Comparison of ENCODE assay signal across 8 mouse cellular contexts in the genomic region with DNA sequence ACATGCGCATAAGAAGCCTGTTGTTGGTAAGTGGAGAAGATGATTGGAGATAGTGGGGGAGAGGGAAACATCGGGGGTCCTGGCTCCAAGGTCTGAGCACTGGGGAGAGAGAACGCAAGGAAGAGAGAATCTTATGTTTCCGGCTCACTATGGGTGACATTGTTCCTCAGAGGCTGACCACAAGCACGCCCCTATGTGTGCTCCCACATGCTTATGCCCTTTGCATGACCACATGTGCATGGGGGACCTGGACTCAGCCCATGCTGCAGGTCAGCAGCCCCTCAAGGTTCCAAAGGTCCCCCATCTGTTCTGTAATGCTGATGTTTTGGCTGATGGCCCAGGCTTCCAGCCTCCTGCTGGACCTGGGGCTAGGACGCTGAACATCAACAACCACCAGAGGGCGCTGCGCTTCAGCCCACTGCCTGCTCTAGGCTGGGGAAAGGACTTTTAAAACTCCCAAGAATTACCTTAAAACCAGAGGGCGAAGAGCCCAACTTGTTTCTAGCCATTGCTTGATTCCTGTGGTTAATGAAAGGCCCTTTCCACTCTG.
DNase-seq lines count a peak whose midpoint lies in the region; ATAC-seq and TF ChIP-seq lines count a peak whose summit lies in the region.

No protein-coding gene starts in this region.

- H3K4me1 ChIP-seq in spleen, adult 2 months (ENCODE audit: control insufficient read depth, insufficient read depth, insufficient read length), result no peaks in the 10 kb centered on the region
- H3K4me1 ChIP-seq in cortical plate, adult 2 months (ENCODE audit: control insufficient read depth, insufficient read depth, low read length), result no peaks in the 10 kb centered on the region; the same call in 1 of the 2 replicates
- no peaks in the 10 kb centered on the region for H3K4me1 ChIP-seq in kidney, adult 2 months (ENCODE audit: control insufficient read depth, insufficient read depth, low read length)
- H3K4me1 ChIP-seq in liver, embryonic 11.5 days (replicated peaks; ENCODE audit: control insufficient read depth, insufficient read depth, low read length), result no peaks in the 10 kb centered on the region
- no peaks in the 10 kb centered on the region for H3K4me1 ChIP-seq in neural tube, embryonic 14.5 days (ENCODE audit: control insufficient read depth, insufficient read depth, low read length)

- no peaks in the 10 kb centered on the region for H3K9me3 ChIP-seq in liver, embryonic 11.5 days (ENCODE audit: control insufficient read depth, low read length)
- H3K9me3 ChIP-seq in neural tube, embryonic 14.5 days (ENCODE audit: control insufficient read depth, low read length), result no peaks in the 10 kb centered on the region

- DNase-seq in spleen, adult 2 months (ENCODE audit: low read depth in 1 of 2, low spot score in 2 of 2), result peak in 1 of 2 experiments; percentile 7
- no peak for DNase-seq in spleen, postnatal 36 days (ENCODE audit: low spot score in 2 of 2)
- peak; percentile 86 for DNase-seq in gastrocnemius, postnatal 10 days
- peak; percentile 63 for DNase-seq in kidney, adult 2 months
- peak; percentile 52 for DNase-seq in liver, embryonic 11.5 days (ENCODE audit: low spot score)
- peak; percentile 7 for DNase-seq in thymus, postnatal 25 days

- no peaks in the 10 kb centered on the region for H3K27me3 ChIP-seq in spleen, adult 2 months (ENCODE audit: control insufficient read depth, insufficient read depth, low read length)
- H3K27me3 ChIP-seq in kidney, adult 2 months (replicated peaks; ENCODE audit: control insufficient read depth, insufficient read depth, low read length), result no peaks in the 10 kb centered on the region
- no peaks in the 10 kb centered on the region for H3K27me3 ChIP-seq in liver, embryonic 11.5 days (replicated peaks; ENCODE audit: control insufficient read depth, insufficient read depth, low read length)
- H3K27me3 ChIP-seq in neural tube, embryonic 14.5 days (ENCODE audit: control insufficient read depth, insufficient read depth, low read length), result no peaks in the 10 kb centered on the region

- TF ChIP-seq POLR2A in spleen, adult 2 months (IDR thresholded peaks at IDR 0.05; ENCODE audit: low read depth, low read length), result no peak
- TF ChIP-seq POLR2A in cortical plate, adult 2 months (IDR thresholded peaks at IDR 0.05; ENCODE audit: extremely low read depth, insufficient read depth, low read length), result no peak
- TF ChIP-seq POLR2A in kidney, adult 2 months (IDR thresholded peaks at IDR 0.05; ENCODE audit: low read depth, low read length), result no peak

- 48% methylated on average over 9 of the region's 9 CpGs for whole genome bisulfite sequencing in spleen, adult 2 months
- WGBS in kidney, adult 2 months, result 46% methylated on average over 9 of the region's 9 CpGs
- 55% methylated on average over 9 of the region's 9 CpGs for WGBS in liver, embryonic 11.5 days
- 49% methylated on average over 9 of the region's 9 CpGs for WGBS in neural tube, embryonic 14.5 days

- H3K4me3 ChIP-seq in spleen, adult 2 months (ENCODE audit: extremely low read depth, insufficient read depth, insufficient read length), result no peak overlapping the region
- no peak overlapping the region for H3K4me3 ChIP-seq in cortical plate, adult 2 months (ENCODE audit: insufficient read depth, low read length)
- no peak overlapping the region for H3K4me3 ChIP-seq in kidney, adult 2 months (ENCODE audit: insufficient read depth, low read depth, low read length)
- H3K4me3 ChIP-seq in liver, embryonic 11.5 days (ENCODE audit: low read depth, low read length), result no peak overlapping the region
- no peak overlapping the region for H3K4me3 ChIP-seq in neural tube, embryonic 14.5 days (ENCODE audit: low read depth, low read length)

- peak; percentile 33; the same call in 1 of the 2 replicates for TF ChIP-seq CTCF in spleen, adult 2 months (IDR thresholded peaks at IDR 0.05; ENCODE audit: extremely low read depth, insufficient read depth, insufficient read length, insufficient replicate concordance)
- peak; percentile 77 for TF ChIP-seq CTCF in cortical plate, adult 2 months (IDR thresholded peaks at IDR 0.05; ENCODE audit: extremely low read depth, insufficient read depth, low read length)
- peak; percentile 71 for TF ChIP-seq CTCF in kidney, adult 2 months (conservative IDR thresholded peaks at IDR 0.05; ENCODE audit: insufficient read depth, insufficient read length, low read depth, low read length)

- no peak overlapping the region for H3K9ac ChIP-seq in liver, embryonic 11.5 days (ENCODE audit: low read depth, low read length)
- H3K9ac ChIP-seq in neural tube, embryonic 14.5 days (replicated peaks; ENCODE audit: low read depth, low read length), result no peak overlapping the region

- ATAC-seq in liver, embryonic 11.5 days (replicated peaks; ENCODE audit: low FRiP score), result no peak
- peak; percentile 76; the same call in 1 of the 2 replicates for ATAC-seq in neural tube, embryonic 14.5 days (ENCODE audit: low read depth)

- H3K36me3 ChIP-seq in spleen, adult 2 months (ENCODE audit: control insufficient read depth, insufficient read depth, low read length), result no peaks in the 10 kb centered on the region
- H3K36me3 ChIP-seq in kidney, adult 2 months (ENCODE audit: control insufficient read depth, insufficient read depth, low read length), result no peaks in the 10 kb centered on the region
- H3K36me3 ChIP-seq in liver, embryonic 11.5 days (ENCODE audit: control insufficient read depth, insufficient read depth, low read length), result no peaks in the 10 kb centered on the region
- H3K36me3 ChIP-seq in neural tube, embryonic 14.5 days (ENCODE audit: control insufficient read depth, insufficient read depth, low read length), result no peaks in the 10 kb centered on the region

- H3K27ac ChIP-seq in spleen, adult 2 months (ENCODE audit: insufficient read depth, low read length), result no peak overlapping the region
- no peak overlapping the region for H3K27ac ChIP-seq in cortical plate, adult 2 months (ENCODE audit: insufficient read depth, low read length)
- H3K27ac ChIP-seq in kidney, adult 2 months (ENCODE audit: insufficient read depth, low read depth, low read length), result no peak overlapping the region
- no peak overlapping the region for H3K27ac ChIP-seq in liver, embryonic 11.5 days (ENCODE audit: low read depth, low read length)
- H3K27ac ChIP-seq in neural tube, embryonic 14.5 days (ENCODE audit: low read depth, low read length), result no peak overlapping the region

- H3K4me2 ChIP-seq in liver, embryonic 11.5 days, result no peak overlapping the region
- H3K4me2 ChIP-seq in neural tube, embryonic 14.5 days (ENCODE audit: low read depth, low read length), result no peak overlapping the region

Comparison
In these comparisons a context has a peak if more than half of its experiments do, and no peak if none do; other contexts are left out.
1. DNase-seq: peak in gastrocnemius, postnatal 10 days (single experiment), kidney, adult 2 months (single experiment), liver, embryonic 11.5 days (single experiment) and thymus, postnatal 25 days (single experiment); none in spleen, postnatal 36 days (0 of 2).
2. Peak in every context shown above with its lines, with median percentiles within 50 percentile points of each other: CTCF ChIP-seq.